Mouse (Mus musculus): ENCODE data around the gene Cxcl12.

Cxcl12 gene

DNA sequence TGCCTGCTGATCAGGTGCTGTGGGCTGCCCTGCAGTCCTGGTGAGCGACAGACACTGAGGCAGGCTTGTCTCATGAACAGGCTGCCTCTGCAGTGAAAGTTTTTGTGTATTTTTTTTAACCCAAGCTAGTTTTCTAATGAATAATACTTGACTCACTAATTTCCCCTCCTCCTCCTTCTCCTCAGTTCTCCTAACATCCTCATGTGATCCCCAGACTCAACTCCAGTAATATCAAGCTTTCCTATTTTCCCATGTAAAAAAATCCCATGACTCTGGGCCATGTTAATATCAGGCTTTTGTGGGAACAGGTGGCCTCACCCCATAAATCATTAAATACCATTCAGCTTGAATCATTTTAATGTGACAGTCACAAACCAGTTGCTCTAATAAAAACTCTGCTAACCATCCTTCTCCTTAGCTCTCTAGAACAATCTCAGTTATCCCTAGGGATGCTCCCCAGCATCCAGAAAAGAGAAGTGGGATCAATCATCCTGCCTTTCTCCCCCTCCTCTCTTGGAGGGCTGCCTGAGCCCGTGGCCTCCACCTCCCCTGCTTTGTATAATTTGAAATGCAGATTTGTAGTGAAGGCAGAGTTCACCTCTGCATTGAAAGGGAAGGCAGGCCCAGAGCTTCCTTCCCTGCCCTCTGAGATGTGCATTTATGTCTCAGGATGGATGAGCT is 6.9 kb downstream of the Cxcl12 start:
- no peak for DNase-seq (ENCODE audit: low spot score in 2 of 2)

DNA sequence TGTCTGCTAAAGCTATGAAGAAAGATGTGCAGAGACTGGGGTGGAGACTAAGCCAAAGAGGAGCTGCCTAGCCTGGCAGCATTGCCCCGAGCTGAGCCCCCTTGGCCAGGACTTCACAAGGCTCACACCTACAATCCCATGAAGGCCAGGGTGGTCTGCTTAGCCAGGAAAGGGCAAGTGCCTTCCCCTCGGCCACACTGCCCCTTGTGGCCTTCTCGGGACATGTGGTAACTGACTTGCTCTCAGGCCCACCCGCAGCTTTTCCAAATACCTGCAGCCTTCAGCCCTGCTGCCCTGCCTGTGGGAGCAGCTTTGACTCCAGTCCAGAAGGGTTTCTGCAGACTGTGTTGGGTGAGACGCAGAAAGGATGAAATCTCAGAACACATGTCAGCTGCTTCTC is 8.1 kb downstream of the Cxcl12 start:
- no peak for DNase-seq (ENCODE audit: low spot score in 2 of 2)

DNA sequence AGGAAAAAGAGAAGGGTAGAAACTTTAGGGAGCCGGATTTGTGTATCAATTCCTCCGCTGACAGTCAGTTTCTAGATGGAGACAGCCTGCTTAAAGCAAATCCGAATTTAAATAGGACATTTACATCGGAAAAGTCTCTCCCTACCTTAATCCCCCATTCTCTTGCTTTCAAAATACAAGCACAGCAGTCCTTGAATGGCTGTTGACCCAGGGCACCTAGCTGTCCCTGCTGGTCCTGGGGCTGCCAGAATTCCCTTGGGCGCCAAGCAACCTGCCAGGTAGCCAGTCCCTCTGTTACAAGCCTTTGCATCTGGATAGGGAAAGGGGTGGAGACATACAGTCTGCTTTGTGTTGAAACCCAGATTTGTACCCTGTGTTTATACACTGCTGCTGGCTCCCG is 12.0 kb downstream of the Cxcl12 start:
- DNase-seq (ENCODE audit: low spot score in 2 of 2) = no peak

DNA sequence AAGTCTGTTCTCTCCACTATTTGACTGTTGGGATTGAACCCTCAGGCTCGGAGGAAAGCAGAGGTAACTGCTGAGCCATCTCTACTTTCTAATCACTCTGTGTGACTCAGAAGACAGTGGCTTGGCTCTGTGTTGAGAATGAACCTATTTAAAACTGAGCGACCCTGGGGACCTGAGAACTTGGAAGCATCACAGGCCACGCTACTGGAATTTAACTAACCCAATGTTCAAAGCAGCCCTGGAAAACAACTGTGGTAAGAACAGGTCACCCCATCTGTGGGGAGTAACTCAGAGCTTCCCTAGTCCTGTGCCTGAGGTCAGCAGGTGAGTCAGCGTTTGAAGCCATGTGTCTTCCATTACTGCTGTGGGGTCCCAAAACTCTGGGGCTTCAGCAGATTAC is 17.0 kb downstream of the Cxcl12 start:
- DNase-seq (ENCODE audit: low spot score in 2 of 2) = no peak

DNA sequence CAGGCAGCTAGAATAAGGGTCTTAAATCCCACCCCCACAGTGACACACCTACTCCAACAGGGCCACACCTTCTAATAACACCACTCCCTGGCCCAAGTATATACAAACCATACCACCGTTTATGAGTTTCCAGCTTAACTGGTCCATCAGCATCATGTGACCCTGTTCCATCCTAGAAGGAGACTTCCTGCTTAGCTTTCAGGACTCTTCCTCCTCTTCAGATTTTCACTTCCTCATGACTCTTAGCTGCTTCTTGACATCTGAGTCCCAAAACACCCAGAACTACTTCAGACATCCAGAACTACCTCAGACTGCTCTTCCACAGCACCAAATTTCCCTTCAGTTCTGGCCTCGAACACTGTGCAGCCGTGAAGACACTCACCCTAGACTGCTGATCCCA is 22.1 kb downstream of the Cxcl12 start:
- DNase-seq (ENCODE audit: low spot score in 2 of 2) = no peak

DNA sequence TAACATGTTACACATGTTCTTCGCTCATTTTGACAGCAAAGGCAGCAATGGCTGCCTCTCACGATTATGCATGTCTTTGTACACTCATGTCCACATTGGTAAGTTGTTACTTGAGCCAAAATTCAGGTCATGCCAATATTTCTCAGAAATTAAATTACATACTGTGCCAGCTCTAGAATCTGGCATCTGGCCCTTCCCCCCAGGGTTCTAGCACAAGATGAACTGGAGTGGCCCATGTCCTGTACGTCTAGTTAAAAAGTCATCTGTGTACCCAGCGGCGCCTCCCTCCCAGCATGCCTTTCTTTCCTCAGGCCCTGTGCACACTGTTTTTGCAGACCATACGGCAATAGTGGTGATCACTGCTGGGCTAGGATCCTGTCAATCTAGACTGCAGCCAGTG is 23.4 kb downstream of the Cxcl12 start:
- DNase-seq (ENCODE audit: low spot score in 2 of 2) = no peak

DNA sequence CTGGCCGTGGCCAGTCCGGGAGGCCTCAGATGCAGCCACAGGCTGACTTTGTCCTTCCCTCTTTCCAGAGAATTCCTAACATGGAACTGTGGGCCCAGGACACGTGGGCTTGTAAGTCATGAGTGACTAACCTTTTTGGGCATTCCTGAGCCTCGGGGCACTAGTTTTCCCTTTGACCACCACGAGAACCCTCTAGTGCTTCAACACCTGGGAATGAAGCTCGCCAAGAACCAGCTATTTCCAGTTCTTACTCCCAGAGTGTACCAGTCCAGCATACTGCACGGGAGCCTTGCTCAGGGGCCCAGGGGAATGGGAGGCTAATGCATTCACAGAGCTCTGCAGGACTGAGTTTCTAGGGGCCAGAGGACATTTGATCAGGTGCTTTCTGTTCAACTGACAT is 24.3 kb downstream of the Cxcl12 start:
- no peak for DNase-seq (ENCODE audit: low spot score in 2 of 2)

DNA sequence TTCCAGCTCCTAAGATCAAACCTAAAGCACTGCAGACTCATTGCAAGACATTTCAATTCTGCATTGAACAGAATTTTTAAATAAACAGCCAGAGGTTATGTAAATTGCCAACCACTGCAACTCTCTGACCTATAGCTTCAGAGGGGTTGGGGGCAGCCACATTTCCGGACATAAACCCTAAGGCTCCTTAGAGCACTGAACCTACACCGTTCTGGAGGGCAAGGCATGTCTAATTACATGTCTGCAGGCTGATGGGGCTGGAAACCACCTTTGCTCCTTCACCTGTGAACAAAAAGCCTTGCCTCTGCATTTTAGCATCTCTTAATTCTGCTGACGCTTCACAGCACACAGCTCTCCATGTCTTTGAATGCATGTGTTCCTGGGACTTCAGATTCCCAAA is 26.9 kb downstream of the Cxcl12 start:
- DNase-seq (ENCODE audit: low spot score in 2 of 2) = no peak

- no peak for DNase-seq (ENCODE audit: low spot score in 2 of 2)
Measured at GRCm38 (mm10) chr6:117198871-117199270, 30.5 kb downstream of the Cxcl12 start.

DNA sequence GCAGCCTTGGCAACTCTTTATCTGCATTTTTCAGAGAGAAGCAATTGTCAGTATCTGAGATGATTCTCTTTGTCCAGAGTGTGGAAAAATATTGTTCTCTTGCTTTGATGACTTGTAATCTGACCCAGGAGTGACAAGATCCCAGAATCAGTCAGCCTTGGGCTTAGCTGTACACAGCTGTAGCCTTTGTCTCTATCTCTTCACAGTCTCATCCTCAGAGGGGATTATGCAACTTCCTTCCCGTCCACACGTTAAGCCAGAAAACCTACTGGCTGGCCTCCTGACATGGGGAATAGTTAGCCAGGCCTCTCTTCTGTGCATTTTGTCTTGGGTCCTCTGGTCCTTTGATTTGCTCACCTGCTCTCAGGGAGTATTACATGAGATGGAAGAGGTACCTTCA is 31.4 kb downstream of the Cxcl12 start:
- no peak for DNase-seq (ENCODE audit: low spot score in 2 of 2)

DNA sequence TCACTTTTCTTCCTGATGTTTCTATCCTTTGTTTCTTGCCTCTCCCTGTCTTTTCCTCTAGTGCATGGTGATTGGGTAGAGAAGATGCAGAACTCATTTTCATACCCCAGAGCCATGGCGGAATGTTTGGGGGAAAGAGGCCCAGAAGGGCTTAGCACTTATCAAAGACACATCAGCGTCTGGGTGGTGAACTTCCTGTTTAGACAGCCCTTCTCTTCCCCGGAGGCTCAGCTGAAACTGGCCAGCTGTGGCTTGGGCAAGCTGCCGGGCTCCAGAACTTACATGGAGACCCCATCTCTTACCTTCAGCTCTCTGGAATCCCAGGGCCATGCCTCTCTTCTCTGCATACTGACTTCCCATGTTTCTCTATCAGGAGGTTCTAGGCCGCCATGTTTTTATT is 32.6 kb downstream of the Cxcl12 start:
- DNase-seq (ENCODE audit: low spot score in 2 of 2) = no peak

DNA sequence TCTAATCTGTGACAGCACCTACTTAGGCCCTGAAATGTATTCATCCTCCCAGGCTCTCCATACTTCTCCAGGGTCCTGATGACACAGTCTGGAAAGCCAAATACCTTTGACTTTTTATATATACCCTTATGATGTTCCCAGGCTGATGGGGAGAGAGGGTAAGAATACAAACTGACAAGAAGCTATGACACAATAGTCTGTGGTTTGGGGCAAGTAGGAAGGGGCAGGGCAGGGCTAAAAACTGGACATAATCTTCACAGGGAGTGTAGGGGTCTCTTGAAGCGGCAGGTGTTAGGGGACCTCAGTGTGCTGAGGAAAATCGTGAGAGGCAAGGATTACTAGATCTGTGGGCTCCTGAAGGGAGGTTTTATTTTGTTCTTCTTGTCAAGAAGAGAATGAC is 33.1 kb downstream of the Cxcl12 start:
- no peak for DNase-seq (ENCODE audit: low spot score in 2 of 2)

GRCm38 (mm10) chr6:117201859-117202258 is 33.5 kb downstream of the Cxcl12 start:
- DNase-seq (ENCODE audit: low spot score in 2 of 2) = no peak

GRCm38 (mm10) chr6:117202856-117203400 is 34.6 kb downstream of the Cxcl12 start:
- no peak for DNase-seq (ENCODE audit: low spot score in 2 of 2)

DNA sequence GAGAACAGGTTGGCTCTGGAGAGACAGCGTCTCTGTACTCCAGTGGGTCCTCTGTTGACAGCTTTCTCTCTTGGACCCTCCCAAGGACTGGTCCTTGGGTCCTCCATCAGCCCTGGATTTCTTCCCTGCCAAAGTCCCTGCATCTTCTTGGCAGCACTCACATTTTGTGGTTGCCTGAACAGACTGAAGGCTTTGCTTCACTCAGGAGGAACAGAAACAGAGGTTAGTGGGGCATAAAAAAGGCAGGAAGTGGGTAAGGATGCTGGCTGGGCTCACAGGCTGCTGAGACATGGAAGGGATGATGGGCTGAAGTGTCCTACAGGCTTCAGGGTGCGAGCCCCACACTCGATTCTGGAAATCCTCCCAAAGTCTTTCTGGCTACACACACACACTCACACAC is 35.8 kb downstream of the Cxcl12 start:
- DNase-seq (ENCODE audit: low spot score in 2 of 2) = no peak

DNA sequence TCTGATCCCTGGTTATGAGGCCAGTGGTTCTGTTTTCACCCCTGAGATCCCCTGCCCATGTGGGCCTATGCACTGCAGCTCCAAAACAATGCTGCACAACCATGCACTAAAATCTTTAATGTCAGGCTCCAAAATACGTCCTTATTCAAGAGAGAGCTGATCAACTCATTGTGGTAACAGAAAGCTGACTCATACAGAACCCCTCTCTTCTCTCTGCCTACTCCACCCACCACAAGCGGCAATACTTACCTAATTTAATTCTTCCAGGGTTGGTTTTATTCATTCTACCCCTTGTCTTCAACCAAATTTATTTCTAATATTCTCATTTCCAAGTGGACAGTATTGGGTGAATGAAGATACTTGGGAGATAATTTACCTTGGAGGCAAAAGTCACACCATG is 38.5 kb downstream of the Cxcl12 start:
- no peak for DNase-seq (ENCODE audit: low spot score in 2 of 2)

- no peak for DNase-seq (ENCODE audit: low spot score in 2 of 2)
Measured at GRCm38 (mm10) chr6:117207289-117207688, 39.0 kb downstream of the Cxcl12 start.

DNA sequence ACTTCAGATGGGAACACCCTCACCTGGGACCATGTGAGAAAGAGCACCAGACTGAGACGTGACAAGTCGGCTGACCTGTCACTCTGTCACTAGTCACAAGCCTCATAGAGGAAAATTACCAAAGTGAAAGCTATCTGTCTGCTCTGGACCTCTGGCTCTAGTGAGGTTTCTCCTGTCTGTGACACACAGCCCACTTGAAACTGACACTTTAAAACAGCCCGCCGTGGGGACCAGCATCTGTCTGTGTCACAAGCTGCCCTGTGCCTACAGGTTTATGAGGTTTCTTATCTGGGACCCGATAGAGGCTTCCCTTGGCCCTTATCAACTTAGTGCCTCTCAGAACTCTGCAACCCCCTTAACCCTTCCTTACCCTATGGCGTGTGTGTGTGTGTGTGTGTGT is 41.8 kb downstream of the Cxcl12 start:
- no peak for DNase-seq (ENCODE audit: low spot score in 2 of 2)

DNA sequence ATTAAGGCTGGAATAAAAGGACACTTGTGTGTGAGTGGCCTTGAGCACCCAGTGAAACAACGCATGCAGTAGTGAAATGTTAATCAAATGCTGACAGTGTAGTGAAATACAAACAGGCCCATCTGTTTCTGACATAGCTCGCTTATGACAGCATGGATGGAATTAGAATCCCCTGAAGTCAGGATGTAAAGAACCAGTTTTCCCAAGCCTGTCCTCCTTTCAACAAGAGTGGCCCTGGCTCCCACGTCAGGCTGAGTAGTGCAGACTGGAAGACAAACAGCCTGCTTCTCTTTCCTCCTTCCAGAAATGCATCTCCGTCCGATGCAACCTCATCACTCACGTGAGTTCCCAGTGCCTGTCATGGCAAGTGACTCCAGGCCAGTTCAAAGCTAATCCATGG is 42.2 kb downstream of the Cxcl12 start:
- no peak for DNase-seq (ENCODE audit: low spot score in 2 of 2)

GRCm38 (mm10) chr6:117214506-117214905 is 46.2 kb downstream of the Cxcl12 start:
- DNase-seq (ENCODE audit: low spot score in 2 of 2) = peak; percentile 44 to 57

DNA sequence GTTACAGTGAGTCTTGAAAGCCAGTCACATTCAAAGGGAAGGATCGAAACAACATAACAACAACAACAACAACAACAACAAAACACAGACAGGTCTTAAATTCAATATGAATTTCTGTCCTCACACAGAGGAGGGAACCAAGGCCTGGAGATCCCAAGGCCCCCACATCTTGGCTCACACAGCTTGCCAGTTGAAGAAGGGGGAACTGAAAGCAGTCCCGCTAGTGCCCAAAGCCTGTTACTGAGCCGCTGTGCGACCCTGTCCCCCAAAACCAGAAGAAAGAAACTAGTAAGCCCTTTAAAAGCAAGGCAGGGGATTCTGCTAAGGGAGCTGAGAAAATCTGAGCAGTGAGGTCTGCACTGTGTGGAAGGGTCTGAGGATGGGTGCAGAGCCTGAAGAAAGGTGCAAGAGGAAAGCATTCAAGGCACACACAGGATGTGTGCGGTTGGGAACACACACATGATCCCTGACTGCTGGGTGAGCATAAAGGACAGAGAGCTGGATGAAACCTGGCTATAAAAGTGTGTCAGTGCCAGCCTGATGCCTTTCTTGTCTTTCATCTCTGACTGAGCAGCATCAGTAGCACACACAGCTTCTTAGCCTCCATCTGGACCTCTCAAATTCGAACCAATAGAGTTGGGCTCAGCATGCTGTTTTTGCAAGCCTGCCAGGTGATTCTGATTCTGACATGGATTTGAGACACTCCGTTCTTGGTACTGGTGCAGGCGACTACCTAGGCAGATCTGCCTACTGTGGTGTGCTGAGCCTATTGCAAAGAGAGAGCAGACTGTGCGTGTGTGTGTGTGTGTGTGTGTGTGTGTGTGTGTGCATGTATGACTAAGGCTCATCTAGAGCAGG is 50.3 kb downstream of the Cxcl12 start:
- peak; percentile 9 to 14 for DNase-seq (ENCODE audit: low spot score in 2 of 2)

GRCm38 (mm10) chr6:117219300-117219680 is 51.0 kb downstream of the Cxcl12 start:
- DNase-seq (ENCODE audit: low spot score in 2 of 2) = no peak

- no peak for DNase-seq (ENCODE audit: low spot score in 2 of 2)
Measured at GRCm38 (mm10) chr6:117219911-117220481, 51.7 kb downstream of the Cxcl12 start.

Data from right cerebral cortex, postnatal 36 days (tissue).